Mouse (Mus musculus): ENCODE measurements around the gene Rgs7. TPM values are rescaled to one million over a fixed set of nuclear protein-coding genes. Genes with fewer than 3 reads are reported as not detected.

Rgs7 gene
- total and polyA plus RNA-seq, 2 experiments from 2014 or later, result 46.1 to 50.3 TPM

DNA sequence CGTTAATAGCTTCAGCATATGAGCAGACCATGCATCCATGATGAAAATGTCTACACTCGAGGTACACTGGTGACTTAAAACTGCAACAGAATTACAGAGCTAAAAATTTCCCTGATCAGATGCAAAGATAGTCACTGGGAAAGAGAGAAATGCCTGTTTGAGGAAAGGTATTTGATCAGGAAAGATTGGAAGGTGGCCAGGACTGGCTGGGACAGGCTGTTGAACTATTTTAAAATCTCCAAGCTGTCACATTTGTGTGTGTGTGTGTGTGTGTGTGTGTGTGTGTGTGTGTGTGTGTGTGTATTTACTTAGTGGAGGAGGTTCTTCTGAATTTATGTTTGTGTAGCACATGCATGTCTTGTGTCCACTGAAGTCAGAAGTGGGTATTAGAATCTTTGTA, 27.7 kb downstream of the Rgs7 start:
- WGBS, result 77% methylated on average over 2 of the region's 2 CpGs
- ATAC-seq (no peak), DNase-seq (no peak)
- no peaks in the 10 kb centered on the region for H3K36me3 ChIP-seq (ENCODE audit: insufficient read depth)
- H3K27ac ChIP-seq (ENCODE audit: low read depth, low read length), result no peak overlapping the region
- no peaks in the 10 kb centered on the region for H3K9me3 ChIP-seq (ENCODE audit: low read length)
- H3K9ac ChIP-seq, result no peak overlapping the region
- TF ChIP-seq CTCF (IDR thresholded peaks at IDR 0.05; ENCODE audit: low read depth), result no peak
- H3K4me1 ChIP-seq (ENCODE audit: insufficient read depth), result no peaks in the 10 kb centered on the region
- H3K4me2 ChIP-seq (ENCODE audit: low read depth), result no peak overlapping the region
- no peaks in the 10 kb centered on the region for H3K27me3 ChIP-seq (ENCODE audit: insufficient read depth, low read length)
- H3K4me3 ChIP-seq (ENCODE audit: low read depth, low read length), result no peak overlapping the region

GRCm38 (mm10) chr1:175462351-175462750, 29.9 kb downstream of the Rgs7 start:
- ATAC-seq, result no peak
- Histone ChIP-seq H3K4me1 (ENCODE audit: insufficient read depth) (no peaks in the 10 kb centered on the region), H3K9ac (no peak overlapping the region), H3K36me3 (ENCODE audit: insufficient read depth) (no peaks in the 10 kb centered on the region), H3K27me3 (ENCODE audit: insufficient read depth, low read length) (no peaks in the 10 kb centered on the region), H3K27ac (ENCODE audit: low read depth, low read length) (no peak overlapping the region), H3K9me3 (ENCODE audit: low read length) (no peaks in the 10 kb centered on the region), H3K4me2 (ENCODE audit: low read depth) (no peak overlapping the region), H3K4me3 (ENCODE audit: low read depth, low read length) (no peak overlapping the region)
- WGBS, result 94% methylated on average over 2 of the region's 2 CpGs
- DNase-seq, result no peak
- no peak for TF ChIP-seq CTCF (IDR thresholded peaks at IDR 0.05; ENCODE audit: low read depth)

DNA sequence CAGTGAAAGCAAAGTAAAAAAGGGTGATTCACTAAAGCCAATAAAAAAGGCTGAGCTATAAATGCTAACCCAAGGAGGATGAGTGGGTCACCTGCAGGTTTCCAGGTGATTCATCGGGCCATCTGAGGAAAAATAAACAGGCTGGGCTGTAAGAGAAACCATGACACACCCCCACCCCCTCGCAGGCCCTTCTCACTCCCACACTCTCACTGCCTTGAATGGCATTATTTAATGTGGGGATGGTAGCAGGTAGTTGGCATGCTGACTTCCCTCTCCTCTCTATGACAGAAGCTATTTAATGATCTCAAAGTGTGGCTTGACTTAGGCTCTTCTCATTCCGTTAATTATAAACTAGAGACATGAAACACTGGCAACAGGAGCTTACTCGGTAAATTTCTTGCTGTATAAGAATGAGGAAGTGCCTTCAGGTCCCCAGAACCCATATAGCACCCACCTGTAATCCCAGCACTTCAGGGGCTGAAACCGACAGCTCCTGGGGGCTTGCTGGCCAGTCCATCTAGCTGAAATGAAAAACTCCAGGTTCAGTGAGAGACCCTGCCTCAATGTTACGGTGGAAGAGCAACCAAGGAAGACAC, 38.2 kb downstream of the Rgs7 start:
- no peak for TF ChIP-seq CTCF (IDR thresholded peaks at IDR 0.05; ENCODE audit: low read depth)
- DNase-seq (no peak), ATAC-seq (no peak)
- Histone ChIP-seq H3K36me3 (ENCODE audit: insufficient read depth) (no peaks in the 10 kb centered on the region), H3K4me3 (ENCODE audit: low read depth, low read length) (no peak overlapping the region), H3K9ac (no peak overlapping the region), H3K27me3 (ENCODE audit: insufficient read depth, low read length) (no peaks in the 10 kb centered on the region), H3K27ac (ENCODE audit: low read depth, low read length) (no peak overlapping the region), H3K9me3 (ENCODE audit: low read length) (no peaks in the 10 kb centered on the region), H3K4me1 (ENCODE audit: insufficient read depth) (no peaks in the 10 kb centered on the region), H3K4me2 (ENCODE audit: low read depth) (no peak overlapping the region)
- WGBS, result 91% methylated on average over 6 of the region's 6 CpGs

DNA sequence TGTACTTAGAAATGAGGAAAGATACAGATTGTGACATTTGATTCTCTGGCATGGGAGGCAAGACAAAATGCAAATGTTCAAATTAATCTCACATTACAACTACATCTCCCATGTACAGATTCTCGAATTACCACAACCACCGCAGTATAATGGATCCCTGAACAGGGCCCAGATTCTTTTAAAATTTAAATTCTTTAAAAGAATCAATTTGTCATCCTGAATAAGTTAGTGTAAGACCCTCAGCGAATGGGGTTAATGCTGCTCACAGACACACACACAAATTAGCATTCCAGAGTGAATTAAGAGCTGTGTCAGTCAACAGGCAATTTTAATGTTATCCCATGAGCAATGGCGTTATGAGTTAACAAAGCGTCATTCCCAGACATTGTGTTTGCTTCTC, 44.3 kb downstream of the Rgs7 start:
- Histone ChIP-seq H3K4me2 (ENCODE audit: low read depth) (no peak overlapping the region), H3K4me1 (ENCODE audit: insufficient read depth) (no peaks in the 10 kb centered on the region), H3K27me3 (ENCODE audit: insufficient read depth, low read length) (no peaks in the 10 kb centered on the region), H3K27ac (ENCODE audit: low read depth, low read length) (no peak overlapping the region), H3K9ac (no peak overlapping the region), H3K36me3 (ENCODE audit: insufficient read depth) (no peaks in the 10 kb centered on the region), H3K4me3 (ENCODE audit: low read depth, low read length) (no peak overlapping the region), H3K9me3 (ENCODE audit: low read length) (no peaks in the 10 kb centered on the region)
- ATAC-seq (peak; percentile 66), DNase-seq (no peak)
- no peak for TF ChIP-seq CTCF (IDR thresholded peaks at IDR 0.05; ENCODE audit: low read depth)
- 28% methylated on average over 5 of the region's 5 CpGs for WGBS

GRCm38 (mm10) chr1:175442939-175443338, 49.4 kb downstream of the Rgs7 start:
- H3K4me3 ChIP-seq (ENCODE audit: low read depth, low read length), result no peak overlapping the region
- H3K4me1 ChIP-seq (ENCODE audit: insufficient read depth), result no peaks in the 10 kb centered on the region
- no peak overlapping the region for H3K9ac ChIP-seq
- no peaks in the 10 kb centered on the region for H3K27me3 ChIP-seq (ENCODE audit: insufficient read depth, low read length)
- H3K27ac ChIP-seq (ENCODE audit: low read depth, low read length), result no peak overlapping the region
- no peaks in the 10 kb centered on the region for H3K36me3 ChIP-seq (ENCODE audit: insufficient read depth)
- DNase-seq (no peak), ATAC-seq (no peak)
- TF ChIP-seq CTCF (IDR thresholded peaks at IDR 0.05; ENCODE audit: low read depth), result no peak
- H3K9me3 ChIP-seq (ENCODE audit: low read length), result no peaks in the 10 kb centered on the region
- WGBS, result 92% methylated on average over 1 of the region's 1 CpGs
- no peak overlapping the region for H3K4me2 ChIP-seq (ENCODE audit: low read depth)

GRCm38 (mm10) chr1:175442025-175442424, 50.3 kb downstream of the Rgs7 start:
- WGBS, result 55% methylated on average over 6 of the region's 6 CpGs
- no peak for TF ChIP-seq CTCF (IDR thresholded peaks at IDR 0.05; ENCODE audit: low read depth)
- no peak overlapping the region for H3K4me2 ChIP-seq (ENCODE audit: low read depth)

GRCm38 (mm10) chr1:175433622-175434204, 58.6 kb downstream of the Rgs7 start:
- Histone ChIP-seq H3K4me3 (ENCODE audit: low read depth, low read length) (no peak overlapping the region), H3K4me2 (ENCODE audit: low read depth) (no peak overlapping the region), H3K4me1 (ENCODE audit: insufficient read depth) (no peaks in the 10 kb centered on the region), H3K27me3 (ENCODE audit: insufficient read depth, low read length) (no peaks in the 10 kb centered on the region), H3K27ac (ENCODE audit: low read depth, low read length) (no peak overlapping the region), H3K9ac (no peak overlapping the region), H3K9me3 (ENCODE audit: low read length) (no peaks in the 10 kb centered on the region), H3K36me3 (ENCODE audit: insufficient read depth) (no peaks in the 10 kb centered on the region)
- DNase-seq (peak; percentile 13), ATAC-seq (peak; percentile 34; the same call in 1 of the 2 replicates)
- 48% methylated on average over 14 of the region's 14 CpGs for WGBS
- no peak for TF ChIP-seq CTCF (IDR thresholded peaks at IDR 0.05; ENCODE audit: low read depth)

More at GRCm38 (mm10) chr1:175442025-175442424, 50.3 kb downstream of the Rgs7 start:
- ATAC-seq (peak; percentile 57; the same call in 1 of the 2 replicates), DNase-seq (peak; percentile 43)
- H3K4me3 ChIP-seq (ENCODE audit: low read depth, low read length), result no peak overlapping the region
- no peaks in the 10 kb centered on the region for H3K27me3 ChIP-seq (ENCODE audit: insufficient read depth, low read length)
- H3K9me3 ChIP-seq (ENCODE audit: low read length), result no peaks in the 10 kb centered on the region
- no peaks in the 10 kb centered on the region for H3K4me1 ChIP-seq (ENCODE audit: insufficient read depth)
- no peak overlapping the region for H3K9ac ChIP-seq
- no peak overlapping the region for H3K27ac ChIP-seq (ENCODE audit: low read depth, low read length)
- no peaks in the 10 kb centered on the region for H3K36me3 ChIP-seq (ENCODE audit: insufficient read depth)

Data from forebrain, postnatal 0 days (tissue).